Mouse (Mus musculus) small intestine, adult 10 weeks (tissue): ENCODE data around the gene Mblac1. TPM values are rescaled to one million over a fixed set of nuclear protein-coding genes. Genes with fewer than 3 reads are reported as not detected.

Experiments
- polyA plus RNA-seq: library from polyadenylated mRNA; stranded (reverse); fragments of 350-450 nt; fragmentation: Illumina TruSeq; extraction: RNeasy Lipid Tissue Mini Kit (QIAGEN cat#74804); gene quantifications from one replicate; pipeline ENCODE4 v1.2.3, GENCODE M21; 2014; ENCODE audit warnings: low replicate concordance

The Mblac1 gene
- 0.33 TPM for polyA plus RNA-seq

GRCm38 (mm10) chr5:138193771-138194727, at the start of gene Mblac1:
Gene Mblac1 (plus strand): TSS chr5:138194314.

GRCm38 (mm10) chr5:138155443-138155976, 38.6 kb upstream of the Mblac1 start, which contains the start of gene Zfp113:
Gene Zfp113 (minus strand): TSS chr5:138155744.

GRCm38 (mm10) chr5:138160842-138161665, 33.1 kb upstream of the Mblac1 start, which contains the start of gene Cops6:
Gene Cops6 (plus strand): TSS chr5:138161071.

GRCm38 (mm10) chr5:138171695-138172491, 22.2 kb upstream of the Mblac1 start, which contains the start of the genes Ap4m1 and Mcm7:
Gene Ap4m1 (plus strand): TSS chr5:138172002.
Gene Mcm7 (minus strand): TSS chr5:138172422.

GRCm38 (mm10) chr5:138186950-138187638, 7.0 kb upstream of the Mblac1 start, which contains the start of the genes Taf6 and Cnpy4:
Gene Taf6 (minus strand): TSS chr5:138187451.
Gene Cnpy4 (plus strand): TSS chr5:138187485.

GRCm38 (mm10) chr5:138225700-138226099, 31.6 kb downstream of the Mblac1 start, which contains the start of gene Nxpe5:
Gene Nxpe5 (plus strand): TSS chr5:138225898.

Other genes with a start within 250 kb of the Mblac1 start
- 0.45 TPM for gene Gjc3, start 231.2 kb upstream of the Mblac1 start, polyA plus RNA-seq
- 0.37 TPM for gene Azgp1, start 212.8 kb upstream of the Mblac1 start, polyA plus RNA-seq
- gene Smok3a, start 173.1 kb upstream of the Mblac1 start, polyA plus RNA-seq, result not detected
- gene Smok3b, start 172.9 kb upstream of the Mblac1 start, polyA plus RNA-seq, result not detected
- gene Smok3c, start 141.1 kb upstream of the Mblac1 start, polyA plus RNA-seq, result not detected
- gene Zkscan1, start 109.2 kb upstream of the Mblac1 start, polyA plus RNA-seq, result 27.6 TPM
- gene Zscan21, start 77.4 kb upstream of the Mblac1 start, polyA plus RNA-seq, result 7.8 TPM
- gene Zfp113, start 38.6 kb upstream of the Mblac1 start, polyA plus RNA-seq, result 8.9 TPM
- 35.3 TPM for gene Cops6, start 33.2 kb upstream of the Mblac1 start, polyA plus RNA-seq
- gene Ap4m1, start 22.3 kb upstream of the Mblac1 start, polyA plus RNA-seq, result 4.4 TPM
- gene Mcm7, start 21.9 kb upstream of the Mblac1 start, polyA plus RNA-seq, result 7.4 TPM
- gene Taf6, start 6.9 kb upstream of the Mblac1 start, polyA plus RNA-seq, result 2.5 TPM
- 6.1 TPM for gene Cnpy4, start 6.8 kb upstream of the Mblac1 start, polyA plus RNA-seq
- 0.30 TPM for gene Nxpe5, start 31.6 kb downstream of the Mblac1 start, polyA plus RNA-seq
- gene Lamtor4, start 61.2 kb downstream of the Mblac1 start, polyA plus RNA-seq, result 0.71 TPM
- gene BC037034, start 69.7 kb downstream of the Mblac1 start, polyA plus RNA-seq, result 1.8 TPM
- not detected for gene Gal3st4, start 78.5 kb downstream of the Mblac1 start, polyA plus RNA-seq
- gene Gm43720, start 85.6 kb downstream of the Mblac1 start, polyA plus RNA-seq, result not detected
- 0.67 TPM for gene Gpc2, start 85.7 kb downstream of the Mblac1 start, polyA plus RNA-seq
- 0.48 TPM for gene Stag3, start 85.9 kb downstream of the Mblac1 start, polyA plus RNA-seq
- gene Pvrig, start 147.6 kb downstream of the Mblac1 start, polyA plus RNA-seq, result 1.3 TPM
- gene Zfp157, start 247.2 kb downstream of the Mblac1 start, polyA plus RNA-seq, result 18.0 TPM